Mouse (Mus musculus) heart, postnatal 4 days (tissue): Measurements from ENCODE around the gene Gm3417. TPM values are rescaled to one million over a fixed set of nuclear protein-coding genes. Genes with fewer than 3 reads are reported as not detected.
"Not testable (repeated sequence)": the region's sequence is repeated elsewhere in the genome, so short reads cannot be mapped to it uniquely, and the experiment has no call there.

Experiments
- DNase-seq: peaks from one replicate; pipeline ENCODE4 v3.0.0; 2021
- total RNA-seq, 2 experiments: library from RNA; stranded (reverse); gene quantifications; 2 replicates each; pipeline ENCODE4 v1.2.3; 2021

Gm3417 gene
- total RNA-seq, 2 experiments from 2014 or later, result 0.48 TPM; not detected in 1

DNA sequence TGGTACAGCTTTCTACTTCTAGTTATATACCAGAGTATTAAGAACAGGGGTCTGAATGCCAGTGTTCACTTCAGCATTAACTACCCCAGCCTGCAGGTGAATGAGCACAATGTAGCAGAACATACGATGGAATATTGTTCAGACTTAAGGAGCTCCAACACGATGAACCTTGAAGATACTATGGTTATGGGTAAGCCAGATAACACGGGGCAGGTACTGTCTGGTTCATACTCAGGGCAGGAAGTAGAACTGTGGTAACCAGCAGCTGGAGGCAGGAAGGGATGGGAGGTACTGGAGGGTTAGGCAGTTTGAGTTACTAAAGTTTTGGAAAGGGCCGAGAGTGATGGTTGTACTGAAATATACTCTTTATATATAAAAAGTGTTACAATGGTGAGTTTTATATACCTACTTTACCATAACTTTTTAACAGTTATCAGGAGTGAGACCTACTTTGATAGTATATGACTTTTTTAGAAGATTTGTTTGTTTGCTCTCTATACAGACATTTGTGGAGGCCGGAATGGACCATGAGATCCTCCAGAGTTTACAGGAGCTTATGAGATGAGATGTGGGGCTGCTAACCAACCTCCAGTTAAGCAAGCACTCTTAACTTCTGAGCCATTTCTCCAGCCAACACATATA lies 19.8 kb downstream of the Gm3417 start:
- DNase-seq, result no peak

DNA sequence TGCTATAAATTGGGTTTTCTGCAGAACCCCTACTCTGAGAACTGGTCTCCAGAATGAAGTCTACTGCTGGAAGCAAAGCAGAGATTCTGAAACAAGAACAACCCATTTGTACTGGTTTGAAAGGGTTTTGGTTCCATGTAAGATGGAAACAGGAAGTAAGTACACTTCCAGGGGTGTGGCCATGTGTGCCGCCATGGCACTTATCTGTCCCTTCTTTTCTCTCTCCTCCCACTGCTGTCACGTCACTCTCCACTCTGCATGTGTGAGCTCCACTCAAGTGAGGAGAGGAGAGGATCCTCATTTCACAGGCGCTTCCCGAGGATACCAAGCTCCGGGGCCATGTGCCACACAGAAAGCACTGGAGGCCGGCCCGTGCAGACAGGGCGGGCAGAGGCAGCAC lies 25.1 kb downstream of the Gm3417 start:
- no peak for DNase-seq

DNA sequence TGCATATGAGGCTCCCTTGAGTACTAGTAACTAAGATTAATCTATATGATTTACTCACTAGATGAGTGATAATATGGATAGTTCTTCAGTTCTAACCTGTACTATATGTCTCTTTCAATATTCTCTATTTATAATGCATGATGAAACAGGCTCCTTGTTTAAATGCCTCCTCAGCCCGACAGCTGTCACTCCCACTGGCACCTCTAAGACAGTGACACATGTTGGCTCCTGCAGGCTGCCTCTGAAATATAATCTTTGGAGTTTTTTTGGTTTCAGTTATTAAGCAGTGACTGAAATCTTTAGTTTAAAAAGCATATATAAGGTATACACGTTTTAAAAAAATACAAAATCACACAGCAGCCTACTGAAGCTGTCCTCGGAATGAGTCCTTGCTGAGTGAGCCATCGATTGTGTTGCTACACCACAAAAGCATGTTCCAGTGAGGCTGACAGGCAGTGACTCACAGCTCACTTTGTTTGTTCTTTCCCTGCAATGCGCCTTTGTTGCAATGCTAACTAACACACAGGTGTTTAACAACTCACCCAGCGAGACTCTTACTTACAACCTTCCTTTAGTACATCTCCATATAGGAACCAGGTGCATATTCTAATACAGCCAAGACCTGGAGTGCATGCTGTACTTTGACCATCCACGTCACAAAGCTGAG lies 29.3 kb downstream of the Gm3417 start:
- no peak for DNase-seq

DNA sequence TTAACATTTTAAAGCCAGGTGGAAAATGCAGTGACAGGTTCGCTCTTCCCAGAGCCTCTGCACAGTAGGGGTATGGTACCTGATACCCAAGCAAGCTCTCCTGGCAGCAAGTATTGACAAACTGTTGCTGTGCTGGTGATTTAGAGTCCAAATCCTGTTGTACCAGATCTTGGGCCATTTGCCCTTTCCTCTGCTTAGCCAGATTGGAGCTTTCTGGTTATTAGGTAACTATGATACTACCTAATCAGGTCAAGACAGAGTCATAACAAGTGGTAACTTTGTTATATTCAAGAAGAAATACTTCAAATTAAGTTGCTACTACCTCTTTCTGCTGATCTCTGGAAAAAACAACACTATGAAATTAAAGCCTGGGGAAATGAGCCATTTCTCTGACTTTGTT lies 34.0 kb downstream of the Gm3417 start:
- no peak for DNase-seq

DNA sequence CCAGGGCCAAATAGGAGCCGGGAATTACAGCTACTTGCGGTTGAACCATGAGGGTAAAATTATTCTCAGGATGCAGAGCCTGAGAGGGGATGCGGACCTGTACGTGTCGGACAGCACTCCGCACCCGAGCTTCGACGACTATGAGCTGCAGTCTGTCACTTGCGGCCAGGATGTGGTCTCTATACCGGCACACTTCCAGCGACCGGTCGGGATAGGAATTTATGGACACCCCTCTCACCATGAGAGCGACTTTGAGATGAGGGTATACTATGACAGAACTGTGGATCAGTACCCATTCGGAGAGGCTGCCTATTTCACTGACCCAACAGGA lies 34.9 kb downstream of the Gm3417 start:
- DNase-seq, result no peak

- DNase-seq, result peak; percentile 100
Observed at GRCm38 (mm10) chr17:14943009-14943728, 35.4 kb downstream of the Gm3417 start, which contains the start of the genes Wdr27 and 1600012H06Rik. TSS of gene Wdr27 (minus strand) at chr17:14943158. TSS of gene 1600012H06Rik (plus strand) at chr17:14943184.

GRCm38 (mm10) chr17:14942181-14942580 lies 36.4 kb downstream of the Gm3417 start:
- DNase-seq, result not testable (repeated sequence)

- DNase-seq, result no peak
Observed at GRCm38 (mm10) chr17:14935841-14936605, 42.6 kb downstream of the Gm3417 start.

DNA sequence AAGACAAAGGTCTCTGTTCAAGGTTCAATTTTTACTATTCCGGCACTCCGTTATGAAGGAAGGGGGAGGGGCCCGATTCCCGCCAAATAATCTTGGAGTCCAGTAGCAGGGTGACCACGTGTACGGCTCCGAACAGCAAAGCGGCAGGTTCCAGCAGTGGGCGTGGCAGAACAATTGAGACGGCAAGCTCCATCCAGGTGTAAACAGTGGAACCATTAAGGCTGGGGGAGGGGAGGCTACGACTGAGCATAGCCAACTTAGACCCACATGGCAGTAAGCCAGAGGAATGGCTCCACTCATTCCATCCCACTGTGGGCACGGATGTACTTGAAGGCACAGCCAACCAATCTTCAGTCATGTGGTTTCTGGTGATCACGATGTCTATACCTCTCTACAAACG lies 43.3 kb downstream of the Gm3417 start:
- DNase-seq, result not testable (repeated sequence)

GRCm38 (mm10) chr17:14931469-14931868 lies 47.1 kb downstream of the Gm3417 start:
- DNase-seq, result no peak

GRCm38 (mm10) chr17:14930697-14931096 lies 47.9 kb downstream of the Gm3417 start:
- DNase-seq, result no peak

DNA sequence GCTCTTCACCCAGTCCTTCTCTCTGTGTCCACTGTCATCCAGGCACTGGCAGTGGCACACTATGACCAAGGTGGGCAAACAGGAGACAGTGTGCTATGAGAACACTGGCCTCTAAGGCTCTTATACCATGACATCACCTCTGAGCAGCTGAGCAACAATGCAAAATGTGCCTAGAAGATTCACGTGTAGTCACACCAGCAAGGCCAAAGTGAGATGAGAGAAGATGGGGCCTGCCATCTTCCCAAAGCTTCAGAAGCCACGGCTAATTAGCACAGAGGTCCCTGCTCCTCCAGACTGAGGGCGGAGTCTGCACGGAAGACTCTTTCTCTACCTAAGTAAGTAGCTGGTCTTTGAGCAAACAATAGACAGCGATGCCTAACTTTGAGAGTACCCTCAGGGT lies 50.0 kb downstream of the Gm3417 start:
- no peak for DNase-seq

- no peak for DNase-seq
Observed at GRCm38 (mm10) chr17:14927644-14928218, 50.9 kb downstream of the Gm3417 start.

DNA sequence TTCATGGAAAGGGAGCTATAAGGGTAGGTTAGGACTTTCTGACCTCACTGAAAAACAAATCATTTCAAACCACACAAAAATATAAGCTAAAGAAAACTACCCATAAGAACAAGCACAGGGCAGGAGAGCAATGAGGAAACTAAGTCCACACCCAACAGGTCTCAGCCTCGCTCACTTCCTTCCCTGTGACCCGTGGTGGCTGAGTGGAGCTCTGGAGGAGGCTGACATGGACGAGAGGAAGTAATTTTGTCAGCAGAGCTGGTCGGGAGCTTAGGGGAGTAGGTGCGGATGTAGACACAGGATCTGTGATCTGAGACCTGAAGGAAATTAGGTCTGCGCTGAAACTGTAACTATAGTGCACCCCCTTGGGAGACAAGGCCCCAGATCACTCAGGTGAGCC lies 57.0 kb downstream of the Gm3417 start:
- DNase-seq, result no peak

DNA sequence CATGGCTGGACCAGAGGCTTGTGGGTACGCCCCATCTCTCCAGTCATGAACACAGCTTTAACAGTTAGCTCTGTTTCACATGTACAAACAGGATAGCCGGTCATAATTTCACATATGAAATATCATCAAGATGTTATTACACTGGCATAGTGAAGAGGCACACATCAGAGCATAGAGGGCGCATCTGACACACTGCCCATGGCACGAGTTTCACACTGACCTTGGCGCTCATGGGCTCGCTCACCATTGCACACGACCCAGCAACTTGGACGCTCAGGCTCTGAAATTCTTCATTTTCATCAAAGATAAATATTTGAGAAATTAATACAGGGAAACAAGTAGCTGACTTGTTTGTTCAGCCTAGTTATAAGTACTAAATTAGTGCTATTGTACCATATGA lies 60.7 kb downstream of the Gm3417 start:
- DNase-seq, result no peak

DNA sequence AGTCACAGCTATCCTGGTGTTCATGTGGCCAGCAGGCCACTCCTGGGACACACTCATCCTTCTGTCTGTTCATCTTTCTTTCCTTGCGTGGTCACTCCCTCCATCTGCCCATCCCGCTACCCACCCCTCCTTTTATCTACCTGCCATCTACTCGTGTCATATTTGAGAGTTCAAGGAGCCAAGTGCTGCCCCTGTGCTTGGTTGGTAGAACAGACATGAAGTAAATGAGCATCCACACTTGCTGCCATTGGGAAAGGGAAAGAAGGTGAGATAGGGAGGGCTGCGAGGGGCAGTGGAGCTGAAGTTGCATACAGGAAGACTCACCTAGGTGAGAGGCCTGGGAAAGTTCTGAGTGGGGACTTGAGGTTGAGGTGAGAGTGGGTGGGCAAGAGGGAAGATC lies 64.2 kb downstream of the Gm3417 start:
- DNase-seq, result no peak

Other genes starting within 250 kb of the Gm3417 start
- 1 to 10 TPM in 1 of 2 experiments, under 1 TPM in 1; 0.81 to 1.3 TPM for gene Wdr27, start 35.6 kb downstream of the Gm3417 start, total RNA-seq
- gene 1600012H06Rik, start 35.6 kb downstream of the Gm3417 start, total RNA-seq, result 10 to 100 TPM; 18.6 to 18.9 TPM
- gene Phf10, start 17.5 kb downstream of the Gm3417 start, total RNA-seq, result 10 to 100 TPM; 67.8 to 69.4 TPM
- 1 to 10 TPM; 3.3 to 4.8 TPM for gene 9030025P20Rik, start 322 bp downstream of the Gm3417 start, total RNA-seq
- 1 to 10 TPM; 3.2 to 3.9 TPM for gene Gm3435, start 31.4 kb upstream of the Gm3417 start, total RNA-seq
- 10 to 100 TPM; 34.8 to 46.8 TPM for gene Ermard, start 62.4 kb upstream of the Gm3417 start, total RNA-seq
- gene Tcte3, start 62.7 kb upstream of the Gm3417 start, total RNA-seq, result under 1 TPM in 1 of 2 experiments, not detected in 1; 0.60 TPM
- gene Gm3448, start 62.7 kb upstream of the Gm3417 start, total RNA-seq, result 1 to 10 TPM; 2.5 to 2.6 TPM